9 mouse cellular contexts compared by ENCODE assay signal in genomic region chr2:119237210-119237870, GRCm38 (mm10). TPM values are rescaled to one million over a fixed set of nuclear protein-coding genes. Genes with fewer than 3 reads are reported as not detected.
DNase-seq lines count a peak whose midpoint lies in the region; ATAC-seq and TF ChIP-seq lines count a peak whose summit lies in the region.
"Had no signal": no experiment of that assay in that cellular context is flagged by ENCODE, and none has a peak within 500 bp of the region (broad histone marks: within the 10 kb centered on the region; RNA-seq: fewer than 3 reads in every experiment).

Spint1 (plus strand) TSS chr2:119237362.

- peak within 1 kb of the TSS; percentile 46 for H3K9ac ChIP-seq in intestine, embryonic 14.5 days (ENCODE audit: low read length)
- no peak within 1 kb of the TSS for H3K9ac ChIP-seq in liver, embryonic 16.5 days (ENCODE audit: low read depth, low read length)

- peaks cover 48% of the 10 kb centered on the region for H3K27me3 ChIP-seq in intestine, embryonic 14.5 days (replicated peaks; ENCODE audit: control insufficient read depth, insufficient read depth, low read length)
- peaks cover 53% of the 10 kb centered on the region for H3K27me3 ChIP-seq in liver, embryonic 16.5 days (ENCODE audit: control insufficient read depth, insufficient read depth, low read depth, low read length)
- H3K27me3 ChIP-seq: Patski had no signal

- WGBS in intestine, embryonic 14.5 days = under 1% methylated on average over 73 of the region's 73 CpGs
- WGBS in liver, embryonic 16.5 days (ENCODE audit: insufficient replicate concordance) = 1% methylated on average over 72 of the region's 73 CpGs
- WGBS in olfactory bulb, adult 2 months = 1% methylated on average over 73 of the region's 73 CpGs

- intact Hi-C loops in left cerebral cortex, postnatal 36 days (cut with DNase I) = no loop called here

- 0 out of 2 replicates have a peak, but pooled peaks cover 3% of the 10 kb centered on the region for H3K4me1 ChIP-seq in intestine, embryonic 14.5 days (replicated peaks; ENCODE audit: control insufficient read depth, insufficient read depth, low read length)
- H3K4me1 ChIP-seq in liver, embryonic 16.5 days (ENCODE audit: control insufficient read depth, low read depth, low read length) = no peaks in the 10 kb centered on the region; the same call in 1 of the 2 replicates
- peaks cover 14% of the 10 kb centered on the region for H3K4me1 ChIP-seq in olfactory bulb, adult 2 months (ENCODE audit: control insufficient read depth, insufficient read depth, low read length)

- no peak for TF ChIP-seq CTCF in layer of hippocampus, adult 2 months (conservative IDR thresholded peaks at IDR 0.05)
- no peak for TF ChIP-seq CTCF in olfactory bulb, adult 2 months (IDR thresholded peaks at IDR 0.05; ENCODE audit: insufficient read depth, low read depth, low read length)

- DNase-seq in layer of hippocampus, adult 2 months (ENCODE audit: low spot score in 2 of 2) = no peak
- DNase-seq in layer of hippocampus, postnatal 36 days = no peak
- DNase-seq in embryo, embryonic 9.5 days (ENCODE audit: extremely low spot score) = peak; percentile 36
- peak; percentile 80 for DNase-seq in intestine, embryonic 14.5 days (ENCODE audit: low spot score)
- DNase-seq in left cerebral cortex, postnatal 36 days (ENCODE audit: low spot score in 2 of 2) = no peak
- DNase-seq in frontal cortex, postnatal 10 days (ENCODE audit: low spot score in 2 of 2) = no peak

- H3K27ac ChIP-seq in layer of hippocampus, adult 2 months = no peak within 1 kb of the TSS
- peak within 1 kb of the TSS; percentile 78 for H3K27ac ChIP-seq in intestine, embryonic 14.5 days (ENCODE audit: low read depth)
- H3K27ac ChIP-seq in liver, embryonic 16.5 days (ENCODE audit: low read length) = no peak within 1 kb of the TSS
- H3K27ac ChIP-seq in olfactory bulb, adult 2 months (ENCODE audit: insufficient read depth, low read depth, low read length) = no peak within 1 kb of the TSS

- no peaks in the 10 kb centered on the region for H3K9me3 ChIP-seq in intestine, embryonic 14.5 days (ENCODE audit: control insufficient read depth, low read length)
- H3K9me3 ChIP-seq in liver, embryonic 16.5 days (replicated peaks; ENCODE audit: control insufficient read depth, low read length) = no peaks in the 10 kb centered on the region

- H3K4me2 ChIP-seq in intestine, embryonic 14.5 days (ENCODE audit: low read length) = peak within 1 kb of the TSS; percentile 74
- H3K4me2 ChIP-seq in liver, embryonic 16.5 days (ENCODE audit: low read depth, low read length) = peak within 1 kb of the TSS; percentile 67

- H3K36me3 ChIP-seq in intestine, embryonic 14.5 days (ENCODE audit: control insufficient read depth, insufficient read depth, low read length) = no peaks in the 10 kb centered on the region
- no peaks in the 10 kb centered on the region for H3K36me3 ChIP-seq in liver, embryonic 16.5 days (ENCODE audit: control insufficient read depth, insufficient read depth)

- H3K4me3 ChIP-seq in layer of hippocampus, adult 2 months = peak within 1 kb of the TSS; percentile 49
- H3K4me3 ChIP-seq in intestine, embryonic 14.5 days (ENCODE audit: low read depth, low read length) = peak within 1 kb of the TSS; percentile 45
- H3K4me3 ChIP-seq in liver, embryonic 16.5 days (ENCODE audit: low read depth, low read length) = peak within 1 kb of the TSS; percentile 54
- H3K4me3 ChIP-seq in olfactory bulb, adult 2 months (ENCODE audit: insufficient read depth, low read depth, low read length) = peak within 1 kb of the TSS; percentile 4

- ATAC-seq in intestine, embryonic 14.5 days (replicated peaks; ENCODE audit: low FRiP score, low TSS enrichment, low read depth) = peak; percentile 77
- no peak; the same call in 1 of the 2 replicates for ATAC-seq in liver, embryonic 16.5 days (ENCODE audit: low read depth)
- ATAC-seq: Patski had no signal

- no peak for TF ChIP-seq POLR2A in olfactory bulb, adult 2 months (IDR thresholded peaks at IDR 0.05; ENCODE audit: insufficient read depth, low read depth, low read length)

RNA-seq across cellular contexts. Expression of gene Spint1, which starts in this region (rescaled TPM):
- total RNA-seq in layer of hippocampus, adult 2 months (2021) = 1 to 10 TPM; 2.1 to 2.5 TPM
- 1 to 10 TPM; 1.7 to 2.4 TPM for total RNA-seq in layer of hippocampus, postnatal 36 days (2021)
- 71.3 and 81.9 TPM in 2 replicates for polyA plus RNA-seq in intestine, embryonic 14.5 days (2014; fragmentation: Nextera tagmentation; extraction: Ambion mirVana)
- polyA plus RNA-seq in liver, embryonic 16.5 days (2015; fragmentation: Nextera tagmentation; extraction: Ambion mirVana) = 0.29 and 1.1 TPM in 2 replicates
- polyA plus RNA-seq in olfactory bulb, adult 2 months (2012; ENCODE audit: insufficient read depth, insufficient read length, low replicate concordance, missing spikeins) = not detected in 2 replicates
- total RNA-seq in left cerebral cortex, postnatal 36 days (2021) = 1 to 10 TPM in 1 of 2 experiments, under 1 TPM in 1; 0.76 to 1.3 TPM

Comparison
In these comparisons a context has a peak if more than half of its experiments do, and no peak if none do; other contexts are left out.
1. RNA of gene Spint1 (polyA plus RNA-seq): 71.3 to 81.9 TPM in intestine, embryonic 14.5 days; 0.29 to 1.1 TPM in liver, embryonic 16.5 days and not detected in olfactory bulb, adult 2 months; every median in the first group is over 10 times any median in the second.
2. DNase-seq: peak in embryo, embryonic 9.5 days (single experiment) and intestine, embryonic 14.5 days (single experiment); none in layer of hippocampus, adult 2 months (0 of 2), layer of hippocampus, postnatal 36 days (0 of 2), left cerebral cortex, postnatal 36 days (0 of 2) and frontal cortex, postnatal 10 days (0 of 2).
3. H3K4me3 ChIP-seq: peak in every context shown above with its lines; median percentile 54 in liver, embryonic 16.5 days; 49 in layer of hippocampus, adult 2 months; 45 in intestine, embryonic 14.5 days; 4 in olfactory bulb, adult 2 months.